Mouse (Mus musculus) frontal cortex, postnatal 25 days (tissue): ENCODE data around the gene Stx6.

ENCODE experiments used
- DNase-seq, 2 experiments: peaks; one replicate each; pipeline ENCODE4 v3.0.0; 2022; ENCODE audit warnings: low spot score in 2 of 2

Stx6 gene

GRCm38 (mm10) chr1:155158141-155158969 lies at the start of gene Stx6:
Gene Stx6, plus strand, starts transcription at chr1:155158715.
- peak; percentile 90 to 94 for DNase-seq

DNA sequence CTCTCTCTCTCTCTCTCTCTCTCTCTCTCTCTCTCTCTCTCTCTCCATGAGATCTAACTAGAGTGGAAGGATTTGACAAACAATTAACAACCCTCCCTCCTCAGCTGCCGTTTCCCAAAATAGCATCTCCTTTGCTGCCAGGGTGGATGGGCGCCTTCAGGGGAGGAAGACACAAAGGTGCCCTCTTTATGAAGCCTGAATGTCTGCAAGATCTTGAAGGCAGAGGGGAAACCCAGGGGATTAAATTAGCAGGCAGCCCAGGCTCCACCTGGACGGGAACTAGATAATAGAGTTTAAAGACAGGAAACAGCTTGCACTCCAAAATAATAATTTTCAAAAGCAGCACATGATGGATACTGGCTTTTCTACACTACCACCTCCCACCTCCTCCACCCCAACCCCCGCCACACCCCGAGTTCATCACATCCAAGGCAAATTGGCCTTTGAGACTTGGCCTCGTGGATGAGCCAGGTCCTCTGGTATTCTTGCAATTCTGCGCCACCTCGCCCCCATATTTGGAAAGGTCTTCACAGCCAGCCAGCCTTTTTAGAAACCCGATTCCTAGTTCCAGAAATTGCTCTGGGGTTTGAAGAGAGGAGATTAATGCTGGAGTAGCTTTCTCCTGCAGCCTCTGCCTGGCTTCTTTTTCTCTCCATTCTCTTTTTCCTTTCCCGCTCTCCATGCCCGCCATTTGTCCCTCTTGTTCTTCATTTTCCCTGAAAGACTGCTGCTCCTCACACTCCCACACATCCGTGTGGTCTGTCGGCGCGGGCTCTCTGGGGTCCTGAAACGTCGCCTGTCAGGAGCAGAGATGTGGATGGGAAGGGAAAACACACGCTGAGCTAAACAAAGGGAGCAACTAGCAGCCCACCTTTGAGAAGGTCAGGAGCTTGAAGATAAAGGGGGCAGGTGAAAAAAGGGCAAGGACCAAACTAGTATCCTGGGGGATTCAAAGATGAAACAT lies 48.8 kb upstream of the Stx6 start:
- DNase-seq: no peak

DNA sequence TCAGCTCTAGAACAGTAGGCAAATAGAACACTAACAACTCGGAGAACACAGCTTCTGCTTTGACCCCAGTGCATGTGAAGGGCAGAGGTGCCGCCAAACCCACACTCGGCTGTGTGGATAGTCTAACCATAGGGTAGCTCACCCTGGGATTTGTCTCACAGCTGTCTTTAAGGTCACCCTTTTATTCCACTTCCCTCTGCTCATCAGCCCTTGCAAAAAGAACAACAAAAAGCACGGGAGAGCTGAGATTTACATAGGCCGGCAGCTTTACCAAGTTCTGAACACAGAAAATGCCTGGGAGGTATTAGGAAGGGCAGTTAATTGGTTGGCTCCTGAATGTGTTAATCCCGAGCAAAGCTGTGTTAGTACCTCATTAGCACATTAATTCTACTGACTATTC lies 47.0 kb upstream of the Stx6 start:
- no peak for DNase-seq

- DNase-seq: no peak
Observed at GRCm38 (mm10) chr1:155112118-155112517, 46.4 kb upstream of the Stx6 start.

- no peak for DNase-seq
Observed at GRCm38 (mm10) chr1:155112875-155113274, 45.6 kb upstream of the Stx6 start.

- DNase-seq: no peak
Observed at GRCm38 (mm10) chr1:155113946-155114345, 44.6 kb upstream of the Stx6 start.

- no peak for DNase-seq
Observed at GRCm38 (mm10) chr1:155119719-155120118, 38.8 kb upstream of the Stx6 start.

GRCm38 (mm10) chr1:155121977-155122939 lies 36.3 kb upstream of the Stx6 start:
- no peak for DNase-seq

- DNase-seq: no peak
Observed at GRCm38 (mm10) chr1:155124397-155124796, 34.1 kb upstream of the Stx6 start.

GRCm38 (mm10) chr1:155126716-155127115 lies 31.8 kb upstream of the Stx6 start:
- no peak for DNase-seq

GRCm38 (mm10) chr1:155127429-155127934 lies 31.0 kb upstream of the Stx6 start:
- DNase-seq: no peak

- DNase-seq: no peak
Observed at GRCm38 (mm10) chr1:155134866-155135265, 23.6 kb upstream of the Stx6 start.

DNA sequence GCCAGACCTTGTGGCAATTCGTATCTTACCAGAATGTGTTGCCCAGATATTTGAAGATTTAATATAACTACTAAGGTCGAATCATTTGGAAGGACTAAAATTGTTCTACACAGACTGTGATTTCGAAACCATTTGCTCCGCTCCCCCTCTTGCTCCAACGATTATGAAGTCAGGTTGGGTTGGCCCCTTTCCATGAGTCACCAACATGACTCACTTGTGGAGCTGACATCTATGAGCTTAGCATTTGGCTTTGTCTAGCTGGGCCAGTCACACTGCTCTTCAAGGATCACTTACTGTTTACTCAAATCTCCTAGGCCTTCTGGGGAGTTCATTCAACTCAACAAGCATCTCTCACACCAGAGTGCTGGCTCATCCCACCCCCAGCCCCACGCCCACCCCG lies 19.7 kb upstream of the Stx6 start:
- DNase-seq: no peak

DNA sequence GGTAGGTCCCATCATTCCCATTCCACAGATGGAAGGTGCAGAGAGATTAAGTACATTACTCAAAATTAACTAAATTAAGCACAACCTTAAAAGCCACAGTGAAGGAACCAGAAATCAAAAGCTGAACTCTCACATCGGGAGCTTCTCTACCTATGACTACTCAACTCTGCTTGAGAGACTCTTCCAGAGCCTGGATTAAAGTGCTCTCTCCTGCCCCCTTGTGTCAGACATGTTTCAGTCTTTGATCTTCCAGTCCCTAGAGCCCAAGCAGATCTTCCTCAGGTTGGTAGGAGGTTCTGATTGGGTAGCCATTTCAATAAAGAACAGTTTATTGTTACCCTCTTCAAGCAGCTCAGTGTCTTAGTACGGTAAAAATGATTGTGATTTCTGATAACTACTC lies 18.4 kb upstream of the Stx6 start:
- peak in 1 of 2 experiments; percentile 45 for DNase-seq

DNA sequence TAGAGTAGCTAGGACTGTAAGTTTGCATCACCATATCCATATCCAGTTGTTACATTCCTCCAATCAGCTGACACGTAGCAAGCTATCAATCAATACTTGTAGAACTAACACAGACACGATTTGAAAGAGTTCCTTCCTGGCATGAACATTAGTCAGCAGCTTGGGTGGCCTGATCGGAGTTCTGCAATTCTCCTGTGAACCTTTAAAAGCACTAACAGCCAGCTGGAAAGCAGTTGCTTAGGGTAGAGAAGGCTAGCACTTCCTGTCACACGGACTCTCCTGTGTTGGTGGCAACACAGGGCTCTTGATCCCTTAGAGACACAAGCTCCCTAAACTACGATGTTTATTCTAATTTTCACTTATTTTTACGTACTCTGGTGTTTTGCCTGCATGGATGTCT lies 12.9 kb upstream of the Stx6 start:
- DNase-seq: no peak

GRCm38 (mm10) chr1:155146572-155146980 lies 11.9 kb upstream of the Stx6 start, which contains the start of gene Mr1:
Gene Mr1, minus strand, starts transcription at chr1:155146814.
- no peak for DNase-seq

DNA sequence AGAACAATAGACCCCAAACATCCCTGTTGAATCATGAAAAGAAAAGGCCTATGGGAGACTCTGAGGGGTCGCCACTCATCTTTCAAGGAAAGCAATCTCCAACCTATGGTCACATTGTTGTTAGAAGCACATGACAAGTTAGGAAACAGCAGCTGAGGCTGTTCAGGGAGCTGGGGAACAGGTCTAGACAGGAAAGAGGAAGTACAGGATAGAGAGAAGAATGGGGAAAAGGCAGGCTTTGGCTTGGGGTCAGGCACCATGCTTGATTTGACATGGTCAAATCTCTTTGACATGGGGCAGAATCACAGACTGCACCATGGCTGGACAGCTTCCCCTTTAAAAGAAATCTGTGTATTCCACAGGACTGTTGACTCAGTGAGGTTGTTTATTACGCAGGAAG lies 11.3 kb upstream of the Stx6 start:
- no peak for DNase-seq

DNA sequence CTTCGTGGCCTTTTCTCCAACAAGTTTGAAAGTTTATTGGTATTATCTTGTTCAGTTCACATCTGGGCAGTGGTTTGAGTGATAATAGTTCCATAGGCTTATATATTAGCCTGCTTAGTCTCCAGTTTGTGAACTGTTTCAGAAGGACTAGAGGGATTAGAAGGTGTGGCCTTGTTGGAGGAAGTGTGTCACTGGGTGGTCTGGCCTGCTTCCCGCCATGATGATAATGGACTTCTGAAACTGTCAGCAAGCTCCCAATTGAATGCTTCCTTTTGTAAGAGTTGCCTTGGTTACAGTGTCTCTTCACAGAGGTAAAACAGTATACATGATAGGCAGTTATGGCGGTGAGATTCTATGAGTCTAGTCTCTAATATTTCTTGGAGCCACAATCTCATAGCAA lies 9.1 kb upstream of the Stx6 start:
- no peak for DNase-seq

GRCm38 (mm10) chr1:155150821-155151220 lies 7.7 kb upstream of the Stx6 start:
- DNase-seq: no peak

DNA sequence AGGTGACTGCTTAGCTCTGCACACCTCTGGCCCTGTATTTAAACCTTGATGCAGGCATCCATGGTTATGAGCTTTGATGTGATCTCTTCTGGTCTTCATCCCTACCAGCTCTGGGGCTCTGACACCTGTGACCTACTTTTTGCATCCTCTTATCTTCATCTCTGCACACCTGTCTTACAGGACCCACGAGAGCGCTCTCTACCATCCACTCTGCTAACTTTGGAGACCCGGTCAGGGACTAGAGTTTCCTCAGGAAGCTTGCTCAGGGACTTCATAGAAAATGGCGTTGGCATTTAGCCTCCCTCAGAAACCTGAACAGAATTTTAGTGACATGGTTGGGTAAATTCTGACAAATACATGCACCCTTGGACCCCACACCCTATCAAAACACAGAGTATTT lies 4.6 kb upstream of the Stx6 start:
- DNase-seq: no peak

DNA sequence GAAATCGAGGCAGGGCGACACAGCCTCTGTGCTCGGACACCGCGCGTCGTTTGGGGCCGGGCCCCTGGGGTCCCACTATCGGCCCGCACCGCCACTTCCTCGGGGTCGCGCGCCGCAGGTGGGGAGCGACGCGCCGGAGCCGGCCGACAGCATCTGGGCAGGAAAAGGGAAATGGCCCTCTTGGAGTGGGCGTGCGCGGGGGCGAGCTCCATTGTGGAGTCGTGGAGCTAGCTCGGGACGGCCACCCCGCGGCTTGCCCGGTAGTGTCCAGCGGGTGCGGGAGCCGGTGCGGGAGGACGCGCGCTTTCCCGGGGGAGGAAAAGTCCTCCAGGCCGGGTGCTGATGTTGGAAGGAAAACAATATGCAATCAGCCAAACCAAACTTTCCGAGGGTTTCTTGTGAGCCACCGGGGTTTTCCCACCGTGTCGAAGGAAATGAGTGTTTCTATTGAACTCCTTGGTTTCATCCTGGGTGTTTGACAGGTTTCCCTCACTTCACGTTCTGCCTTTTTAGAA lies 512 bp downstream of the Stx6 start:
- peak in 1 of 2 experiments; percentile 25 for DNase-seq
